Mouse (Mus musculus) B cell, adult 2 months (primary cell): ENCODE results near the gene Mtx1.

Experiments used
- DNase-seq, 2 experiments: peaks; one replicate each; pipeline ENCODE4 v3.0.0; 2022

Mtx1 gene

GRCm38 (mm10) chr3:89226900-89227299 is at the start of gene Mtx1:
Gene Mtx1 (minus strand): TSS chr3:89227088.
- DNase-seq = no peak

- DNase-seq = no peak
These were observed 49.2 kb upstream of the Mtx1 start for GRCm38 (mm10) chr3:89276061-89276460.

DNA sequence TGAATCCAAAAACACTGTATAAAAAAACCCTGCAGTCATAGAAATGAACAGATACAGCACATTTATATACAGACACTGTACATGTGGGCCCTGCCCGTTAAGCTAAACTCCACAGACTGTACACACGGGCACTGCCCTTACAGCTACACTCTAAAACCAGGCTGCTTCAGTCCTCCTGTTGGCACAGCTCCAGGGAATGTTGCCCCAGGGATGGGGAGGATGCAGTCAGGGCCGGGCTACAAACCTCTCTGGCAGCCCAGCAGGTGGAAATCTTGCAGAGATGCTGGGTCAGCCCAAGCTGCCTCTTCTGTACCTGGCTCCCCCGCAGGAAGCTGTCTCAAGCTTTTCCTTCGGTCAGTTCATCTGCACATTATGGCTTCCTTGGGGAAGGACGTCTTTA is 44.9 kb upstream of the Mtx1 start:
- no peak for DNase-seq

DNA sequence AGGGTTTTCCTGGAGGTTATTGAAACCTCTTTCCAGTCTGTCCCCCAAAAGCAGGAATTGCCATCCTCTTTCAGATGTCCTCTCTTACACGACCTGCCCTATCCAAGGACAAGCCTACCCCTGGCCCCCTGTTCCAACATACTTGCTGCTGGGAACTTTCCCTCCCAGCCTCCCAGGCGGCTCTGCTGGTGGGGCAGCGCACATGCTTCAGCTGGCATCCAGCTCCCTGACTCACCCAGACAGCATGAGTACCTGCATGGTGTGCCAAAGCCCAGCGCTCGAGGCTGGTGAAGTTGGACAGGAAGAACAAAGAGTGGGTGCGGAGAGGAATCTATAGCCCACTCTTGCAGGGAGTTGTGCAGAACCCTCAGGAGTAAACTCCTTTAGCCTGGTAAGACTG is 44.0 kb upstream of the Mtx1 start:
- peak in 1 of 2 experiments; percentile 12 for DNase-seq

GRCm38 (mm10) chr3:89270051-89270755 is 43.3 kb upstream of the Mtx1 start, which contains the start of gene Slc50a1:
Gene Slc50a1 (minus strand): TSS chr3:89270570.
- DNase-seq = peak; percentile 73 to 74

DNA sequence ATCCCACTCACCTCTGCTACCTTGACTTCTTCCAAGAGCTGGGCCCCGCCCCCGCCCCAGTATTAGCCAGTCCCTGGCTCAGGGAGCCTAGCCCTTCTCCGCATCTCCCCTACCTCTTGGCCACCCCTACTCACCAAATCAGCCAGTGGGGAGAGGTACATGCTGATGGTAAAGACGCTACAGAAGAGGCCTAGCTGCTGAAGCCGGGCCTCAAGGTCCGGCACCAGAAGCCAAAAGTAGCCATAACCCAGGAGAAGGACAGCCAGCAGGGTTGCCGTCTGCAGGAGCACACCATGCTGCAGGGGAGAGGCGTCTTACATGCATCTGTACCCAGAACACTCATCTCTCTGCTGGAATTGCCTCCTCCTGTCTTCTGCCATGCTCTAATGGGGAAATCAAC is 42.0 kb upstream of the Mtx1 start:
- DNase-seq = no peak

- DNase-seq = peak; percentile 76 to 78
These were observed 39.6 kb upstream of the Mtx1 start for GRCm38 (mm10) chr3:89266439-89266893.

GRCm38 (mm10) chr3:89262417-89262816 is 35.5 kb upstream of the Mtx1 start:
- no peak for DNase-seq

GRCm38 (mm10) chr3:89260211-89260610 is 33.3 kb upstream of the Mtx1 start:
- DNase-seq = no peak

GRCm38 (mm10) chr3:89259076-89259475 is 32.2 kb upstream of the Mtx1 start, which contains the start of gene Dpm3:
Gene Dpm3 (plus strand): TSS chr3:89259358.
- DNase-seq = no peak

DNA sequence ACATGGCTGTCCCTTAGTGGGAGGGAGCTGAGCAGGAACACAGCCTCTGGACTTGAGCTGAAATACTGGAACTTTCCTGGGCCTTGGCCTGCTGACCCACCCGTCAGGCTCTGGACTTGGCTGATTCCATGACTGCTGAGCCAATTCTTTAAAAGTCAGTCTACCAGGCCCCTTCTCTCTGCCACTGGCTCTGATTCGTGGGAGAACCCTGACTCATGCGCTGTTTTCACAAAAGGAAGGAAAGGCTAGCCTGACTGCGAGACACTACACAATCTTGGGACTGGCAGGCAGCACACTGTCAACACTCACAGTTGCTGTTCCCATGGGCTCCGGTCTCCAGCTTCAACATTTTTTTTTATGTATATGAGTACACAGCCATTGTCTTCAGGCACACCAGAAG is 29.3 kb upstream of the Mtx1 start:
- no peak for DNase-seq

- no peak for DNase-seq
These were observed 28.1 kb upstream of the Mtx1 start for GRCm38 (mm10) chr3:89254994-89255393.

- peak; percentile 77 to 78 for DNase-seq
These were observed 24.5 kb upstream of the Mtx1 start for GRCm38 (mm10) chr3:89251365-89251895.

DNA sequence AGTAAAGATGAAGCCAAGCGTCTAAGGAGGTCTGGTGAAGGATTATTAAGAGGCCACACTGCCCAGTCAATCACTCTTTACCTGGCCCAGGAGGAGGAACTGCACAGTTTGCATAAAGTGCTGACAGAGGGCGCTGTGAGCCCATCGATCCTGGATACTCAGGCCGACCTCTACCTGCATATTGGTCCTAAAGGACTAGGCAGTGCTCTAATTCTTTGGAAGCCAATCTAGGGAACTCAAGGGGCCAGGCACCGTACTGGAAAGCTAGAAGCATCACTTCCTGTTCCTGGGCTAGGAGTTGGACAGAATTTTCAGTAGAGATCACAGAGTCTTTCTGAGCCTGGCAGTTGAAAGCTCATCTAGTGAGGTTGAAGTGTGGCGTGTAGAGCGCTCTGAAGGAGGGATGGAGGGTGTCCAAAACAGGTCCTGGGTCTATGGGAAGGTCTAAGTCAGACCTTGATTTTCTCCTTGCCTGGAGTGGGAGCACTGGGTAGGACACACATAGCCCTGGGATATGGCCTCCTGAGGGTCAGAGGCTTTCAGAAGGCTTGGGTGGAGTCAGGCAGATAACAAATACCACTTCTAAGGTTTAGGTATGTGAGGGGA is 23.6 kb upstream of the Mtx1 start:
- DNase-seq = peak; percentile 79 to 80

DNA sequence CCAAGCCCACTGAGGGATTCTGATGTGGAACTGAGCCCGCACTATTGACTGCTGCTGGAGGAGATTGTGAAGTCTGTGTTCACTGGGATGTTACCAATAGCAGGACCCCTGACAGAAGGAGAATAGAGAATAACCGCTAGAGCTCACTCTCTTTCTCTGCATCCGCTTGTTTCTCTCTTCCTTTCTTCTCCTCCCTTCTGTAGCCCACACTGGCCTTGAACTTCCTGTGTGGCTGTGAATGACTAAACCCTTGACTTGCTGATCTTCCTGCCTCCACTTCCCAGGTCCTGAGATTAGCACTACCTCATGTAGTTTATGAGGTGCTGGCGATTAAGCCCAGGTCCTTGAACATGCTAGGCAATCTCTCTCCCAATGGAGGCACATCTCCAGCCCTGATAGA is 20.6 kb upstream of the Mtx1 start:
- DNase-seq = no peak

- DNase-seq = peak; percentile 90 to 91
These were observed 19.6 kb upstream of the Mtx1 start, which contains the start of gene Trim46 for GRCm38 (mm10) chr3:89246261-89247100. Gene Trim46 (minus strand): TSS chr3:89246309.

DNA sequence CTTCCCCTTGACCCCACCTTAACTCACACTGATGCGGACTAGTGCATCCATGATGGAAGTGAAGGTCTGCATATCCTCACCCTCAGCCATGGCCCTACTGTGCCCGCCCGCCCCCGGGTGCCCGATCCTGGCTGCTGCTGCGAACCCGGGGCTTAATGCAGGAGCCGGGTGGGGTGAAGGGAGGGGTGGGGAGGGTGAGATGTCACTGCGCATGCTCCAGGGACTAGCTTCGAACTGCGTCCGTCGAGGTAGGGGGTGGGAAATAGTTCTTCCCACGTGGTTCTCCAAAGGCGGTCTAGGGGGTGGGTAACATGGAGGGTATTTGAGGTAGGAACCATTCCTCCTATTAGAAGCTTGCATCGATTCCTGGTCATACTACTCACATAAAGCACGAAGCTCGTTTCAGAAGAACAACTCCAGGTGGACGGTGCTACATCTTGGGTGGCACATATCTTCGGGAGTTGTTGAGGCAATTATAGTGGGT is 18.8 kb upstream of the Mtx1 start, which contains the start of gene Krtcap2:
TSS of gene Krtcap2 (plus strand) at position 279 of the 484 bp plus-strand sequence.
- DNase-seq = peak; percentile 39 to 41

- DNase-seq = peak; percentile 39 to 49
These were observed 18.2 kb upstream of the Mtx1 start for GRCm38 (mm10) chr3:89244982-89245687.

GRCm38 (mm10) chr3:89244158-89244981 is 17.5 kb upstream of the Mtx1 start:
- peak; percentile 52 to 53 for DNase-seq

DNA sequence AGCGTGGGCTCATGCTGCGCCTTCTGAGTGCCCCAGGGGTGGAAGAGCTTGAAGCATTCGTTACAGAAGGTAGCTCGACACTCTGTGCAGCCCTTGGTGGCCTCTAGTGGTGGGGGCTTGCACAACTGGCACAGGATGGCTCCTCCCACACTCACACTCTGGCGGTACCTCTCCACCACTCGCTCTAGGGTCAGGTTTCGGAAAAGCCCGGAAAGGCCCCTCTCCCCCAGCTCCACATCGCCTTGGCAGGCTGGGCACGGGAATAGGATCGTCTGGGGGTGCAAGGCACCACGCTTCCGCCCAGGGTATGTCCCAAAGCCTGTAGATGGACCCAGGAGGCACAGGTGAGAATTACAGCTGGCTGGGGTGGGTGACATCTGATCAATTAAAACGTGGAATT is 16.7 kb upstream of the Mtx1 start:
- peak; percentile 77 to 80 for DNase-seq

DNA sequence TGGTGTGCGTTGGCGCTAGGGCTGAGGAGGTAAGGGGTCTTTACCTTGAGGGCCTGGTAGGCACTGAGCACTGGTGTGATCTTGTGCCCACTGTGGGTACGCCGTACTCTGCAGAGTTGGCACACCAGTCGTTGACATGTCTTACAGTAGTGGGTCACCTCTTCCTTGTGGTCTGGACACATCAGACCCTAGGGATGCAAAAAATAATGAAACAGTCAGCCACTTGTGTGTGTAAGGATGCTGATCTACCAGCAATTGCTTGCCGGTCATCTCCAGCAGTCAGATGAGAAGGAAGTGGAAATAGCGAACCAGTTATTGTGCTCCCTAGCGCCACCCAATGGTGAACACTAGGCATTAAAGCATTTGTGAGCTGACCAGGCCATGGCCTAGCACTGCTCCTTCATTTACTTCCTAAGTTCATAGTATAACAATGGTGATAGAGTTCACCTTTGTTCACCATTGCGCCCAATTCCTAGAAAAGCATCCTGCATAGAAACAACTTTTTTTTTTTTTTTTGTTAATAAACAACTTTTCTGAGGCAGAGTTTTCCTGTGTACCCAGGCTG is 15.5 kb upstream of the Mtx1 start:
- DNase-seq = peak; percentile 85 to 87
